ENCODE assay signal across 31 mouse cellular contexts in the genomic region with DNA sequence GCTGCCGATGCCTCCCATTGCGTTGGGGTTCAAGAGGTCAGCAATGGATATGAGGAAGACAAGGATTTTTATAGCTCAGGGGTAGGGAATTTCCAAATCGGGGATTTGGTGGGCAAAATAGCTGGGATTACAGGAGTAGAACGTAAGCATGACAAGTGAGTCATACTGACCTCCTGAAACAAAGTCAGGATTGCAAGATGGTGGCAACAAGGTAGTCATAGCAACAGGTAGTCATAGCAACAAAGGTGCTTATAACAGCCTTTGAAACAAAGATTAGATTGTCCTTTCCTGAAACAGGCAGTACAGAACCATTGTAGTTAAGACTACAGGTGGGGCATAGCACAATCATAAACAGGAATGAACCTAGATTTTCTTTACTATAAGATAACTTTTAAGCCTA.
DNase-seq lines count a peak whose midpoint lies in the region; ATAC-seq lines count a peak whose summit lies in the region.
"Had no signal": no experiment of that assay in that cellular context is flagged by ENCODE, and none has a peak within 500 bp of the region (broad histone marks: within the 10 kb centered on the region; RNA-seq: fewer than 3 reads in every experiment).

No protein-coding gene starts in this region.

- no peaks in the 10 kb centered on the region for H3K36me3 ChIP-seq in embryonic facial prominence, embryonic 11.5 days (replicated peaks; ENCODE audit: control insufficient read depth, insufficient read depth, low read depth, low read length)
- H3K36me3 ChIP-seq in embryonic facial prominence, embryonic 10.5 days (replicated peaks), result no peaks in the 10 kb centered on the region
- H3K36me3 ChIP-seq: embryonic facial prominence, embryonic 13.5 days; forebrain, embryonic 10.5 days; forebrain, embryonic 15.5 days; heart, embryonic 12.5 days; hindbrain, embryonic 13.5 days; limb, embryonic 13.5 days; liver, embryonic 12.5 days; neural tube, embryonic 13.5 days had no signal

- no peaks in the 10 kb centered on the region for H3K9me3 ChIP-seq in embryonic facial prominence, embryonic 11.5 days (replicated peaks; ENCODE audit: control insufficient read depth, low read length)
- H3K9me3 ChIP-seq in embryonic facial prominence, embryonic 10.5 days, result no peaks in the 10 kb centered on the region
- H3K9me3 ChIP-seq: embryonic facial prominence, embryonic 13.5 days; forebrain, embryonic 10.5 days; forebrain, embryonic 15.5 days; heart, embryonic 12.5 days; hindbrain, embryonic 13.5 days; limb, embryonic 13.5 days; liver, embryonic 12.5 days; neural tube, embryonic 13.5 days had no signal

- H3K27ac ChIP-seq in embryonic facial prominence, embryonic 11.5 days (replicated peaks; ENCODE audit: low read depth, low read length), result no peak overlapping the region
- no peak overlapping the region for H3K27ac ChIP-seq in embryonic facial prominence, embryonic 10.5 days (replicated peaks)
- H3K27ac ChIP-seq: embryonic facial prominence, embryonic 13.5 days; forebrain, embryonic 10.5 days; forebrain, embryonic 15.5 days; gastrocnemius, adult 2 months; heart, adult 2 months; hindbrain, embryonic 13.5 days; layer of hippocampus, adult 2 months; limb, embryonic 13.5 days; liver, embryonic 12.5 days; macrophage; neural tube, embryonic 13.5 days had no signal

- no peak overlapping the region for H3K4me2 ChIP-seq in embryonic facial prominence, embryonic 11.5 days (ENCODE audit: low read depth, low read length)
- H3K4me2 ChIP-seq: embryonic facial prominence, embryonic 13.5 days; forebrain, embryonic 15.5 days; heart, embryonic 12.5 days; hindbrain, embryonic 13.5 days; limb, embryonic 13.5 days; liver, embryonic 12.5 days; neural tube, embryonic 13.5 days had no signal

- H3K9ac ChIP-seq in embryonic facial prominence, embryonic 11.5 days (replicated peaks; ENCODE audit: low read length), result no peak overlapping the region
- H3K9ac ChIP-seq: embryonic facial prominence, embryonic 13.5 days; forebrain, embryonic 15.5 days; heart, embryonic 12.5 days; hindbrain, embryonic 13.5 days; limb, embryonic 13.5 days; liver, embryonic 12.5 days; liver, postnatal 0 days; neural tube, embryonic 13.5 days had no signal

- DNase-seq in embryonic facial prominence, embryonic 11.5 days (ENCODE audit: low spot score), result peak; percentile 16
- no peak for DNase-seq in embryonic facial prominence, embryonic 10.5 days (ENCODE audit: low spot score)
- DNase-seq in 3134 (ENCODE audit: extremely low read depth, insufficient read length, low spot score) (peak; percentile 28), ES-CJ7 (ENCODE audit: low read depth, low spot score) (peak; percentile 35), R1 (ENCODE audit: low read depth, low spot score) (peak; percentile 83)
- DNase-seq in B cell, adult 2 months, result no peak
- no peak for DNase-seq in urinary bladder, postnatal 4 days (ENCODE audit: low spot score in 2 of 2)
- no peak for DNase-seq in kidney, postnatal 14 days
- DNase-seq: adrenal gland, adult 8-10 months; cerebellum, adult 2 months; cerebellum, postnatal 14 days; gastrocnemius, adult 2 months; heart, adult 2 months; heart, postnatal 4 days; kidney, adult 9 months; kidney, postnatal 36 days; liver, postnatal 0 days; lung, postnatal 10 days; right cerebral cortex, postnatal 25 days; thymus, postnatal 14 days had no signal

- ATAC-seq in embryonic facial prominence, embryonic 11.5 days (replicated peaks; ENCODE audit: insufficient number of reproducible peaks, low FRiP score, low TSS enrichment, low read depth), result no peak
- ATAC-seq: forebrain, embryonic 15.5 days; intestine, embryonic 16.5 days; liver, embryonic 12.5 days; liver, postnatal 0 days had no signal

- H3K4me3 ChIP-seq in embryonic facial prominence, embryonic 11.5 days (ENCODE audit: low read depth, low read length), result no peak overlapping the region
- no peak overlapping the region for H3K4me3 ChIP-seq in embryonic facial prominence, embryonic 10.5 days
- H3K4me3 ChIP-seq: embryonic facial prominence, embryonic 13.5 days; forebrain, embryonic 10.5 days; forebrain, embryonic 15.5 days; gastrocnemius, adult 2 months; heart, adult 2 months; heart, embryonic 12.5 days; hindbrain, embryonic 13.5 days; layer of hippocampus, adult 2 months; limb, embryonic 13.5 days; liver, embryonic 12.5 days; neural tube, embryonic 13.5 days had no signal

- no peaks in the 10 kb centered on the region for H3K4me1 ChIP-seq in embryonic facial prominence, embryonic 11.5 days (ENCODE audit: control insufficient read depth, insufficient read depth, low read length)
- H3K4me1 ChIP-seq in embryonic facial prominence, embryonic 10.5 days, result peaks cover 18% of the 10 kb centered on the region
- H3K4me1 ChIP-seq: embryonic facial prominence, embryonic 13.5 days; liver, embryonic 12.5 days had no signal

- WGBS in embryonic facial prominence, embryonic 11.5 days, result 84% methylated on average over 4 of the region's 4 CpGs
- 90% methylated on average over 4 of the region's 4 CpGs for WGBS in embryonic facial prominence, embryonic 10.5 days

- no peaks in the 10 kb centered on the region for H3K27me3 ChIP-seq in embryonic facial prominence, embryonic 11.5 days (ENCODE audit: control insufficient read depth, insufficient read depth, low read length)
- no peaks in the 10 kb centered on the region for H3K27me3 ChIP-seq in embryonic facial prominence, embryonic 10.5 days (replicated peaks; ENCODE audit: low read depth, poor library complexity, severe bottlenecking)
- H3K27me3 ChIP-seq: embryonic facial prominence, embryonic 13.5 days; forebrain, embryonic 15.5 days; heart, embryonic 12.5 days; hindbrain, embryonic 13.5 days; limb, embryonic 13.5 days; liver, embryonic 12.5 days; neural tube, embryonic 13.5 days had no signal

Comparison
In these comparisons a context has a peak if more than half of its experiments do, and no peak if none do; other contexts are left out.
1. DNase-seq: peak in embryonic facial prominence, embryonic 11.5 days (single experiment), 3134 (single experiment), ES-CJ7 (single experiment) and R1 (single experiment); none in embryonic facial prominence, embryonic 10.5 days (single experiment), B cell, adult 2 months (0 of 2), urinary bladder, postnatal 4 days (0 of 2) and kidney, postnatal 14 days (single experiment).